Mouse (Mus musculus) olfactory bulb, adult 2 months (tissue): ENCODE measurements at regions not wholly inside any gene's neighbourhood (a gene's known extent, or its start where the extent isn't known, plus 50 kb on each side); places are given as distances from the start of the nearest gene placed in this dataset.

Experiments
- H3K27ac ChIP-seq: fragments of 200-500 bp; 2 replicates; pipeline ENCODE4 v1.5.1; 2012; ENCODE audit warnings: low read depth, low read length; ENCODE audit not compliant: insufficient read depth
- H3K4me1 ChIP-seq: fragments of 200-500 bp; 2 replicates; pipeline ENCODE4 v1.6.1; 2012; ENCODE audit warnings: low read length; ENCODE audit not compliant: control insufficient read depth, insufficient read depth
- H3K4me3 ChIP-seq: fragments of 200-500 bp; 2 replicates; pipeline ENCODE4 v1.5.1; 2012; ENCODE audit warnings: mild to moderate bottlenecking, low read depth, low read length, moderate library complexity; ENCODE audit not compliant: insufficient read depth
- CTCF ChIP-seq: fragments of 200-500 bp; IDR thresholded peaks from 2 replicates; pipeline ENCODE4 v1.5.1; 2012; ENCODE audit warnings: low read depth, mild to moderate bottlenecking, low read length, moderate library complexity; ENCODE audit not compliant: insufficient read depth
- POLR2A ChIP-seq: fragments of 200-500 bp; IDR thresholded peaks from 2 replicates; pipeline ENCODE4 v1.6.1; 2012; ENCODE audit warnings: mild to moderate bottlenecking, low read depth, low read length, moderate library complexity; ENCODE audit not compliant: insufficient read depth
- WGBS: fragments of 180-500 bp; shearing (Covaris S2); methylation state at CpG from one replicate; pipeline ENCODE4 v1.1.7; 2018; 5-methylcytosine and 5-hydroxymethylcytosine counted together

DNA sequence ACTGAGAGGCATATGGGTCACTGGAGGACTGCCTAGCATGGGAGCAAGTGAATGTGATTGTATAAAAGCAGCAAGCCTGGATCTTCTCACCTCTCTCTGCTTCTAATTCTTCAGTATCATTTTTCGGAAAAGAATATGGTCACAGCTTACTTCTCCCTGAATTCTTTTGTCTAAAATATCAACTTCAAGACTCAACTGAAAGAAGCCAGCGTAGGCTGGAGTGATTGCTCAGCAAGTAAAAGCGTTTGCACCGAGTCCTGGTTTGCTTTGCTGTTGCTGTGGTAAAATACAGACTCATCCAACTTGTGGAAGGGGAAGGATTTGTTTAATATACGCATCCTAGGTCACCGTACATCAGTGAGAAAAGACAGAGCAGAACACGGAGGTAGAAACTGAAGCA lies 2765.9 kb downstream of the 9330182O14Rik start:
- Histone ChIP-seq H3K4me3 (no peak overlapping the region), H3K4me1 (no peaks in the 10 kb centered on the region), H3K27ac (no peak overlapping the region)
- TF ChIP-seq CTCF (no peak), POLR2A (no peak)
- 94% methylated on average over 7 of the region's 7 CpGs for WGBS

DNA sequence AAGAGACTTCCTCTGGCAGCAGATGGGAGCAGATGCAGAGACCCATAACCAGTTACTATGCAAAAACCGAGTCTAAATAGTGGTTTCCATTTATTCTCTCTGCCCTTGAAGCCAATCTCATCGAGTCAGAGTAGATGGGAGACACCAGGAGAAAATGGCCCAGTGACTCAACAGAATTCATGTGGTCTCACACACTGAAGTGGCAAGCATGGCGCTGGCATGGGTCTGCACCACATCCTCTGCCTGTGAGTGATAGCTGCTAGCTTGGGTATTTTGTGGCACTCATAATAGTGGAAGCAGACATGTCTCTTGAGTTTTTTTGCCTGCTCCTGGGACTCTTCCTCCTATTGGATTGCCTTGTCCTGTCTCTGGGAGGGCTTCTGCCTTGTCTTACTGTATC lies 2767.6 kb downstream of the 9330182O14Rik start:
- WGBS, result 83% methylated on average over 3 of the region's 3 CpGs
- TF ChIP-seq CTCF, result no peak
- no peak for TF ChIP-seq POLR2A
- no peak overlapping the region for H3K27ac ChIP-seq
- H3K4me1 ChIP-seq, result no peaks in the 10 kb centered on the region
- H3K4me3 ChIP-seq, result no peak overlapping the region

DNA sequence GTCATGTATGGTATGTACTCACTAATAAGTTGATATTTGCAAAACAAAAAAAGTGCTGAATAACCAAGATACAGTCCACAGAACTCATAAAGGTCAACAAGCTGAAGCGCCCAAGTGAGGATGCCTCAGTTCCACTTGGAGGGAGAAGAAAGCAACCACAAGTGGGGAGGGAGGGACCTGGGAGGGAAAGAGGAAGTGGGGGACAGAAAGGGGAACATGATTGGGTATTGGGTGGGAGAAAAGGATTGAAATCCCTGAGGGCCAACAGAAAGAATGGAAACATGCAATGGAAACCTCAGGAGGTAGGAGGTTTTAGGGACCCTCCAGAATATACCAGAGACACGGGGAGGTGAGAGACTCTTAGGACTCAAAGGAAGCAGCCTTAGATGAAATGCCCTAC lies 2777.2 kb downstream of the 9330182O14Rik start:
- Histone ChIP-seq H3K27ac (no peak overlapping the region), H3K4me1 (no peaks in the 10 kb centered on the region), H3K4me3 (no peak overlapping the region)
- TF ChIP-seq CTCF, result no peak
- TF ChIP-seq POLR2A, result no peak
- 94% methylated on average over 2 of the region's 2 CpGs for WGBS

DNA sequence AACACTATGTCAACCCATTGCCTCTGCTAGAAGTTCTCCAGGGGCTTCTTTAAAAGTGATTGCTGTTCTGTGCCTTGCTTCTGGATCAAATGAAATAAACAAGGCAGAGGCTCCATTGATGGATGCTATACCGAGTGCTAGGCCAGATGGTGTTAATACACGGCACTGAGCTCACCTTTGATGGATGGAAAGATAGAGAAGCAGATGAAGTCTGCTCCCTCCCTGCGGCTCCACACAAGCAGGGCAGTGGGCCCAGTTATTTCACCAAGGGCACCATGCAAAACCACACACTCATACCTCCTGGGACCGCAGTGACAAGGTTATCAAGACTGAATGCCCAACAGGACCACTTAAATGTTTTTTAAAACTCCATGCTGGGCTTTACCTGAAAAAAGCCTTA lies 2778.7 kb downstream of the 9330182O14Rik start:
- Histone ChIP-seq H3K27ac (no peak overlapping the region), H3K4me1 (no peaks in the 10 kb centered on the region), H3K4me3 (no peak overlapping the region)
- 94% methylated on average over 4 of the region's 4 CpGs for WGBS
- TF ChIP-seq CTCF (no peak), POLR2A (no peak)

DNA sequence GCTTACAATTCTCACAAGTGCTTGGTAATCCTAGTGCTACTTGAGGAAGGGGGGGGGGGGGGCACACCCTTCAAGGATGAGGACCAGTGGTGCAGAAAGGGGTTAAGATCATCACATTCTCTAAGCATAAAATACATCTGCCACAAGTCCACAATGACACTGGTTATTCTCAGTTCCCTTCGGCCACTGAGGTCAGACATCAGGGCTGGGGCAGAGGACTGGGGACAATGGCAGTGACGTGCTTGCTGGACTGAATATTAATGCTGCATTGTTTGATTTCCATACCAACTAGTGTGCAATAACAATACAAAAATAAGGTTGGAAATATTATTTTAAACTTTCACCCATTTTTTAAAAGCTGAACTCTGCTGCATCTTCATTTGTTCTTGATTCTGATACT lies 2779.1 kb downstream of the 9330182O14Rik start:
- Histone ChIP-seq H3K4me3 (no peak overlapping the region), H3K4me1 (no peaks in the 10 kb centered on the region), H3K27ac (no peak overlapping the region)
- 78% methylated on average over 2 of the region's 2 CpGs for WGBS
- TF ChIP-seq CTCF (no peak), POLR2A (no peak)

DNA sequence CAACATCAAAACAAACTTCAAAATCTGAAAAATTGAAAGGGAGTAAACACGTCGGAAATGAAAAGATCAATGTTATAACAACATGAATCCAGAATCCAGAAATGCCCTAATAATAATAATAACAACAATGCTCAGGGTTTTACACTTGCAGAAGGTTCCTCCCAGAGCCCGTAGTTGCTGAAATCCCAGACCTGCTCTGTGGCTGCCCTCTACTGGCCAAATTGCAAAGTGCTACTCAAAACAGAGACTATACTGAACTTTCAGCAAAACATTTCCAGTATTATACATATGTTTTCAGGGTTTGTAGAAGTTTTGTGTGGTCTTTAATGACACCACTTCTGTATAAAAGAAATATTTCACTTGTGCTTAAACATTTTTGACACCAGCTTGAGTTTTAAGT lies 2779.9 kb downstream of the 9330182O14Rik start:
- Histone ChIP-seq H3K4me3 (no peak overlapping the region), H3K4me1 (no peaks in the 10 kb centered on the region), H3K27ac (no peak overlapping the region)
- 12% methylated on average over 3 of the region's 3 CpGs for WGBS
- TF ChIP-seq CTCF (no peak), POLR2A (no peak)

DNA sequence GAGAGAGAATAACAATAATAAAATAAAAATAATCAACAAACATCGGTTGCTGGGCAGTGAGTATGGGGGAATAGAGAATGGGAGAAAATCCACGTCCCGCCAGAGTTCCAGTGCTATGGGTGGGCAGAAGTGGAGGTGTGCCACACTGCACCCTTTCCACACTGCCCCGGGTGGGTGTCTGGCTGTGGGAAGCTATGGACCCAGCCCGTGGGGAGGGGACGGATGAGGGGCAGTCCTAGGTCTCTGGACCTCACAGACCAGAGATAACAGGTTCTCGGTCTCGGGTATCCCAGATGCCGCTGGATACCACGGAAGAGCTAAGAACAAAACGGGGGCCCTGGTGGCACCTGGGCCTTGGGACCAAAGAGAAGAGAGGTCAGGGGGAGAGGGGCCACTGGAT lies 2781.0 kb downstream of the 9330182O14Rik start:
- no peaks in the 10 kb centered on the region for H3K4me1 ChIP-seq
- TF ChIP-seq POLR2A (no peak), CTCF (no peak)
- H3K27ac ChIP-seq, result no peak overlapping the region
- WGBS, result 89% methylated on average over 11 of the region's 11 CpGs
- no peak overlapping the region for H3K4me3 ChIP-seq

DNA sequence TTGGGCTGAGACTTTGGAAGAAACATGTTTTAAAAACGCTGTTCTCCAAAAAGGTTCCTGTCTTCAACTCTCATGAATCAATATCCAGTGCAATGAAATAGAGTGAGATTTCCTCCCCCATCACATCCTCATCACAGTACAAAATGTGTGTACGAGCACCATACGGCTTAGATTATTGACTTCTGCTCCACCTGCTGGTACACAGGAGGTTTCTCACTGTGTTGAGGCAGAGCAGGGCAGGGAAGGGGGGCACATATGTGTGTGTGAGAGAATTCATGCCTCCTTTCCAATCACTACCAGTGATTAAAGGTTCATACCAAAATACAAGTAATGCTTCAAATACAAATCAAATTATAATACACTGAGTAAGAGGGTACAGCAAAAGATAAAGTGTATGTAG lies 2787.5 kb downstream of the 9330182O14Rik start:
- no peak overlapping the region for H3K27ac ChIP-seq
- H3K4me1 ChIP-seq, result no peaks in the 10 kb centered on the region
- no peak for TF ChIP-seq CTCF
- no peak for TF ChIP-seq POLR2A
- no peak overlapping the region for H3K4me3 ChIP-seq
- 73% methylated on average over 3 of the region's 3 CpGs for WGBS

DNA sequence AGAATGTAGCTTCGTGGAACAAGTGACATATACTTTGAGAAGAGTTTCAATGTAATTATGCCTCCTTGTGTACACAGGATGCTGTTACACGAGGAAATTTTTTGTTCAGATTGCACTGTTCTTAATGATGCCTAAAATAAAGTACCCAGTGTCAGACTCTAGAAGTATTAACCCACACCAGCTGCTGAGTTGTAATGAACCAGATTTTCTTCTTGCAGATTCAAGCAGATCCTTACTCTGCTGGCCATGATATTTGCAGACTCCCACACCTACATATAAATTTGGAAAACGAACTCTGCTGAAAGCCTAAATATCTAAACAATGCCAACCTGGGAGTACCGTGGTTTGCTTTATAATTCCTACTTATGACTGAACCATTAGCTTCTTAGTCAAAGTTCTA lies 2794.2 kb downstream of the 9330182O14Rik start:
- Histone ChIP-seq H3K27ac (no peak overlapping the region), H3K4me3 (no peak overlapping the region), H3K4me1 (no peaks in the 10 kb centered on the region)
- 49% methylated on average over 4 of the region's 4 CpGs for WGBS
- TF ChIP-seq CTCF (no peak), POLR2A (no peak)

DNA sequence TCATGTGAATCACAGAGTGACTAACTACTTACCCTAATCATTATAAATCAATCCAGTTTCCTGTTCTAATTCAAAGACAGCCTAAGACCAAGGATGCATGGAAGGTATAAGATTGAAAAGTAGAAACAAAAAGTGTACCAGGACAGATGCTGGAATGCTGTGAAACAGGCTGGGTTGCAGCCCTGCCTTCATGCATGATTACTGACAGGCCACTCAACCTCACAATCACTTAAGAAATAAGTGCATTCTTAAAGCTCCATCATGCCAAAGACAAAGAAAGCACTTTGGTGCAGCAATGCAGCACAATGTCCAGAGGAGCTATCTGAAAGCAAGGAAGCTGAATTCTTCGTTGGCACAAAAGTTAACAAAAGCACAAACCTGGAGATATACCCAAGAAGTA lies 2810.4 kb downstream of the 9330182O14Rik start:
- H3K4me3 ChIP-seq, result no peak overlapping the region
- TF ChIP-seq POLR2A (no peak), CTCF (no peak)
- no peaks in the 10 kb centered on the region for H3K4me1 ChIP-seq
- no peak overlapping the region for H3K27ac ChIP-seq
- 78% methylated on average over 1 of the region's 1 CpGs for WGBS
